Mouse (Mus musculus) cerebellum, adult 2 months (tissue): ENCODE results near the gene Sgcd. TPM values are rescaled to one million over a fixed set of nuclear protein-coding genes. Genes with fewer than 3 reads are reported as not detected.

Source experiments
- DNase-seq, 2 experiments: peaks; one replicate each; pipeline ENCODE4 v3.0.0; 2021
- H3K27ac ChIP-seq: fragments of 200-500 bp; 2 replicates; pipeline ENCODE4 v1.5.1; 2012; ENCODE audit warnings: low read length, control low read depth, inconsistent platforms; ENCODE audit not compliant: insufficient read depth
- H3K27me3 ChIP-seq: fragments of 200-500 bp; 2 replicates; pipeline ENCODE4 v1.6.1; 2012; ENCODE audit warnings: inconsistent platforms, mild to moderate bottlenecking, low read length, moderate library complexity; ENCODE audit not compliant: control insufficient read depth, insufficient read depth
- H3K4me1 ChIP-seq: fragments of 200-500 bp; 2 replicates; pipeline ENCODE4 v1.6.1; 2011; ENCODE audit warnings: low read length; ENCODE audit not compliant: control insufficient read depth, insufficient read depth
- H3K4me3 ChIP-seq: fragments of 200-500 bp; replicated peaks from 2 replicates; pipeline ENCODE3; 2011; ENCODE audit warnings: mild to moderate bottlenecking, low read depth, low read length, control low read depth; ENCODE audit not compliant: insufficient read depth
- CTCF ChIP-seq: fragments of 200-500 bp; IDR thresholded peaks from 2 replicates; pipeline ENCODE4 v1.5.1; 2011; ENCODE audit warnings: low read depth, mild to moderate bottlenecking, control low read depth, low read length, moderate library complexity, borderline replicate concordance; ENCODE audit not compliant: insufficient read depth
- POLR2A ChIP-seq: fragments of 200-500 bp; IDR thresholded peaks from 2 replicates; pipeline ENCODE4 v1.6.1; 2011; ENCODE audit warnings: low read length, control low read depth, borderline replicate concordance; ENCODE audit not compliant: insufficient read depth
- WGBS: fragments of 180-500 bp; shearing (Covaris S2); methylation state at CpG from one replicate; pipeline ENCODE4 v1.1.7; 2018; 5-methylcytosine and 5-hydroxymethylcytosine counted together
- polyA plus RNA-seq: library from polyadenylated mRNA; depleted of rRNA; stranded (reverse); fragments of >200 nt; gene quantifications from 2 replicates; pipeline ENCODE4 v1.2.3, GENCODE M21; 2012

The Sgcd gene
- polyA plus RNA-seq, 1 experiment = 2.6 TPM

DNA sequence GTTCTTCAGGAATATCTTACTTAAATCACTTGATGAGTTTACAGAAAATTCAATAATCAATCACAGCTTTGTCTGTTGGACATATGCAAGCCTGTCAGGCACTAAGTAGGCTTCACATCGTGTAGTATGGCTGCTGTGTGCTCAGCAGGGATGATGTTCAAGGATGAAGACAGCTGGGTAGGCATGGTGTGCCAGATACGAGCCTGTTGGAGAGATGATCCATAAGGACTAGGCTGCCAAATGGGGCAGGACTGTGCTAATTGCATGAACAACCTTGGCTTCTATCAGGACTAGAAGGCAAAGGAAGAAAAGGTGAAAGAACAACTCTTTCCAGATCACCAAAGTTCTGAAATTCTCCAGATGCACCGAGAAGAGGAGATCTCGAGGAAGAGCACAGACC lies 939.0 kb downstream of the Sgcd start:
- H3K27ac ChIP-seq = no peak overlapping the region
- TF ChIP-seq CTCF = no peak
- no peak for TF ChIP-seq POLR2A
- no peak overlapping the region for H3K4me3 ChIP-seq
- WGBS = 20% methylated on average over 4 of the region's 4 CpGs
- no peaks in the 10 kb centered on the region for H3K27me3 ChIP-seq
- DNase-seq = no peak
- no peaks in the 10 kb centered on the region for H3K4me1 ChIP-seq

DNA sequence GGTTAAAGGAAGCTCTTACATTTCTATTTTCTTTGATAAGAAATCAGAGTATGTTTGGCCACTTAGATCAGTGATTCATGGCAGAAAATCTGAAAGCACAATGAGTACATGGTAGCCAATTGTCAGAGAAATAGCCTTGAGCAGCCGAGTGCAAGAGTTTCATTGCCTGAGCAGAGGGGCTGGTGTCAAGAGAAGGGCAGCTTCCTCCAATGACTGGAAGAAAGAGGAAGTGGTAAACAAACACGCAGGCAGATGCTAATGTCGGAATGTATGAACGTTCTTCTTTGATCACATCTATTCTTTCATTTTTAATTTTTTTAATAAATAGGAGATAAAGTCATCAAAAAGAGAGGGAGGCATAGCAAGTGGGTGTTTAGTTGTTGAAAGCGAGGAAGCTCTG lies 956.5 kb downstream of the Sgcd start:
- H3K27ac ChIP-seq = no peak overlapping the region
- H3K4me1 ChIP-seq = no peaks in the 10 kb centered on the region
- TF ChIP-seq POLR2A = no peak
- no peak overlapping the region for H3K4me3 ChIP-seq
- WGBS = 92% methylated on average over 5 of the region's 5 CpGs
- H3K27me3 ChIP-seq = no peaks in the 10 kb centered on the region
- DNase-seq = no peak

DNA sequence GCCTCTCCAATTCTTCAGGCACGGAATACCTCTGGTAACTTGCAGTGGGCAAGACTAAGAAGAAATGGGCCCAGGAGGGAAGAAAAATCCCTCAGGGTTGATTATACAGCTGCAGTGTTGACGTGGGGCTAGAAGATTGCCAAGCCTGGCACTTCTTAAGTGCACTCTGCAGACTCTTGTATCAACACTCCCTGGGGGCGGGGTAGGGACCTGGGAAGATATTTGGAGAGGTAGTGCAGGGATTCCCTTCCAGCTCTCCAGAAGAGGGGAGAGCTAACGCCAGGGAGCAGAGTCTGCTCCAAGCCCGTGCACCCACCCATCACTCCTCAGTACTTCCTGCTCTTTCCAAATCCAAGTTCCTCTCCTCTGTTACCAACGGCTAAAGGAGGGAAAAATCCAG lies 967.9 kb downstream of the Sgcd start:
- H3K27ac ChIP-seq = no peak overlapping the region
- H3K4me3 ChIP-seq = no peak overlapping the region
- H3K27me3 ChIP-seq = no peaks in the 10 kb centered on the region
- TF ChIP-seq POLR2A (no peak), CTCF (no peak)
- H3K4me1 ChIP-seq = no peaks in the 10 kb centered on the region
- 33% methylated on average over 6 of the region's 6 CpGs for whole genome bisulfite sequencing
- no peak for DNase-seq

DNA sequence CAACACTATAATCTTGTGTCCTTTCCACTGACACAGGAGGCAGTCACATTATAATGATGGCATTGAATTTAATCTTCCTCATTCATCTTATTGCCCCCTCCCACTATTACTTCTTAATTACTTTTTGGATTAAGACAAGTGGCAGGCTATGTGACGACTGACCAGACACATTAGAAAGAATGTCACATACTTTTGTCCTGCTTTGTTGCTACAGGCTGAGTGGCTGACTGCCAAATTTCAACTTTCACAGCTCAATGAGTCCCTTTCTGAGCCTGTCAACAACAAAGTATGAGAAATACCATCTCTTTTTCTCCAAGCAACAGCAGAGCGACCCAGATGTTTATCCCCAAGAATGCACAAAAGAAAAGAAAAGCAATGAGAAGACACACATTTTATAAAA lies 970.6 kb downstream of the Sgcd start:
- Histone ChIP-seq H3K4me3 (no peak overlapping the region), H3K27ac (no peak overlapping the region), H3K4me1 (no peaks in the 10 kb centered on the region), H3K27me3 (no peaks in the 10 kb centered on the region)
- WGBS = 15% methylated on average over 2 of the region's 2 CpGs
- peak in 1 of 2 experiments; percentile 14 for DNase-seq
- TF ChIP-seq POLR2A (no peak), CTCF (no peak)

DNA sequence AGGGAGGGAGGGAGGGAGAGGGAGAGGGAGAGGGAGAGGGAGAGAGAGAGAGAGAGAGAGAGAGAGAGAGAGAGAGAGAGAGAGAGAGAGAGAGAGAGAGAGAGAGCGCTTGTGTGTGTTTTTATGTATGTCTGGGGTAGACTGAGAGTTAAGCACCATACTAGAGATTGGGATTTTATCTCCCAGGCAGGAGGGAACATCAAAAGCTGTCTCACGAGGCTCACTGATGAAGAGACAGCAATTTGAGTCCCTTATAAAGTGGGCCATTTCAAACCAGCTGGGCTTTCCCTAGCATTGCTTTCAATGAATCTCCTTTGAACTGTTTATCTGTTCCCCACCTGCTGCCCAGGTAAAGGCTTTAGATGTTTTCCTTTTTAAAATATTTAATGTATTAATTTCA lies 973.1 kb downstream of the Sgcd start:
- no peaks in the 10 kb centered on the region for H3K27me3 ChIP-seq
- no peak overlapping the region for H3K4me3 ChIP-seq
- no peak overlapping the region for H3K27ac ChIP-seq
- no peaks in the 10 kb centered on the region for H3K4me1 ChIP-seq
- 69% methylated on average over 2 of the region's 2 CpGs for WGBS
- TF ChIP-seq POLR2A (no peak), CTCF (no peak)
- DNase-seq = no peak

DNA sequence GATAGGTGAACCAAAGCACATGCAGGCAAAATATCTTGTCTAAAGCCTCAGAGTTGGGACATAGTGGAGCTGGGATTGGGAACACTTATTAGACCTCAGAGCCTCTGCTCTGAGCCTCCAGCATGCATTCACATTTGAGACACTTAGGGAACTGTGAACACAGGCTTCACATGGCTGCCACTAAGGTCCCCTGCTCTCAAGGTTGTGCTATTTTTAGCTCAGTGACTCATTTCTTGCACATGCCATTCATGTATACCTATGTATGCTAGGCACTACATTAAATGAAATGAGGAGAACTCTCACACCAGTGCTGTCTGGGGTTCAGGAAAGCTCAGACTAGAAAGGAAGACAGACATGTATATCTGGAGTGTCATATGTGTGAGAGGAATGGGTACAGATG lies 974.5 kb downstream of the Sgcd start:
- Histone ChIP-seq H3K4me1 (no peaks in the 10 kb centered on the region), H3K27me3 (no peaks in the 10 kb centered on the region), H3K27ac (no peak overlapping the region), H3K4me3 (no peak overlapping the region)
- no peak for DNase-seq
- no peak for TF ChIP-seq CTCF
- TF ChIP-seq POLR2A = no peak

DNA sequence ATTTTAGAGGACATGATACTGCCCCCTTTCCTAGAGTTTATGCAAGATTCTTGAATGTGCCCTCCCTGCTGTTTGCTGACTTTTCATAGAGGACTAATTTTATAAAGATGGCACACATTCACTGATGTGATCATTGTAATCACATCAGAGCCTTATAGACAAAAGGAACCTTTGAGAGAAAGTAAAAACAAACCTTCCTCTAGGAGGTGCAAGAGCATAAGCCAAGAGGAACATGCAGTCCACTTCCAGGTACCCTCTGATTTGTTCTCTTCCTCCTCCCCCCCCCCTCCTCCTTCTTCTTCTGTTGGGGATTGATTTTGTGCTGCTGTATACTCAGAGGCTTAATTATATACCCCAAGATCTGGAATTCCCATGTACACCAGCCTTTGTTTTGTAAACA lies 978.6 kb downstream of the Sgcd start:
- Histone ChIP-seq H3K4me1 (no peaks in the 10 kb centered on the region), H3K27ac (no peak overlapping the region), H3K4me3 (no peak overlapping the region), H3K27me3 (no peaks in the 10 kb centered on the region)
- DNase-seq = no peak
- TF ChIP-seq CTCF (no peak), POLR2A (no peak)

DNA sequence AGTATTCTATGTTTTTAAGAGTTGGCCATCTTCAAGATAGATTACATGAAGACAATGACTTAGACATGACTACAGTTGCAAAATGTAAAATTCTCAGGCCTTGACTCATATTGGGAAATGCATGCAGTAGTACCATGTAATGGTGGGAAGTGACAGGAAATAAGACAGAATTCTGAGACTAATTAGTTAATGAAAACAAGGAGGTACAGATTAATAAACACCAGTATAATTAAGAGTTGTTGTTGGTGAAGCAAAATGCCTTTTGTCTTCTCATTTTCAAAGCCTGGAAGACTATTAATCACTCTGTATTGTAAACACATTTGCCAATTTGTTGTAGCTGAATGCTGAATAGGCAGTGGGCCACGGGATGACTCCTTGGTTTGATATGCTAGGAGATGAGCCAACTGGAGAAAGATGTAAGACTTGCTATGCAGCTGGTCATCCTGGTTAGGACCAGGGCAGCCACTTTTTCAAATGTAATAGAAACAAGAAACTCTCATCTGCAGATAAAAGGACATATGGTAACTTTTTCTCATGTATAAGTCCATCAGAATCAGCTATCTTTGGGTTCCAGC lies 983.4 kb downstream of the Sgcd start:
- no peak for DNase-seq
- H3K4me3 ChIP-seq = no peak overlapping the region
- no peak overlapping the region for H3K27ac ChIP-seq
- WGBS = 56% methylated on average over 1 of the region's 1 CpGs
- TF ChIP-seq POLR2A (no peak), CTCF (no peak)
- H3K27me3 ChIP-seq = no peaks in the 10 kb centered on the region
- H3K4me1 ChIP-seq = no peaks in the 10 kb centered on the region

DNA sequence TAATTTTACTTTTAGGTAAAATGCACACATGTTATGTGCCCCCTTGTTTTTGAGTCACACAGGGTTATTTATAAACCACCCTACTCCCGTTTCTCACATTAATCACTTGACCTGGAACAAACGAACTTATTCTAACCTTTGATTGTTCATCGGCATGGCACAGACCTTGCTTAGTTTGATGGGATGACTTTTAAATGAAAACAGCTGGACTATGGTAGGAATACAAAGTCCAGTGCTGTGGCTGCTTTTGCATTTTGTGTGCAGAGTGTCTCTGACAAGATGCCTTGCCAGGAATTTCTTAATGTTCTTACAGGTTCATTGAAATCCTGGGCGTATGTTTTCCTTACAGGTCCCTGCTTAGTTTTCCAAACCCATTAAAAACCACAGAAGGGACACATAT lies 1049.5 kb downstream of the Sgcd start:
- WGBS = 59% methylated on average over 4 of the region's 4 CpGs
- DNase-seq = no peak

More for the DNA sequence above, 1049.5 kb downstream of the Sgcd start:
- no peak overlapping the region for H3K27ac ChIP-seq
- no peak for TF ChIP-seq CTCF
- TF ChIP-seq POLR2A = no peak
- no peaks in the 10 kb centered on the region for H3K4me1 ChIP-seq
- no peaks in the 10 kb centered on the region for H3K27me3 ChIP-seq
- no peak overlapping the region for H3K4me3 ChIP-seq
